Mouse (Mus musculus): ENCODE measurements around the gene Sh2d2a. TPM values are rescaled to one million over a fixed set of nuclear protein-coding genes. Genes with fewer than 3 reads are reported as not detected.
"Not testable (repeated sequence)": the region's sequence is repeated elsewhere in the genome, so short reads cannot be mapped to it uniquely, and the experiment has no call there.

The Sh2d2a gene
- polyA plus RNA-seq, 1 experiment from 2014 or later, result 0.47 TPM

DNA sequence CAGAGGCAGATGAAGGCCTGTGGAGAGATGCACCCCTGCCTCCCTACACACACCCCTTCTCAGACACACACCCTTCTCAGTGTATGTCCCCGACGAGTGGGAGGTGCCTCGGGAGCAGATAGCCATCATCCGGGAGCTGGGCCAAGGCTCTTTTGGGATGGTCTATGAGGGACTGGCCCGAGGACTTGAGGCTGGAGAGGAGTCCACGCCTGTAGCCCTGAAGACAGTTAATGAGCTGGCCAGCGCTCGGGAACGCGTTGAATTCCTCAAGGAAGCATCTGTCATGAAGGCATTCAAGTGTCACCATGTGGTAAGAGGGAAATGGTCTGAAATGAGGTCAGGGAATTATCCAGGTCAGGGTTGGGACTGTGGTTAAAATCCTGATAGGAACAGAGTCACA lies 33.7 kb upstream of the Sh2d2a start:
- Histone ChIP-seq H3K27ac (ENCODE audit: low read depth, low read length) (no peak overlapping the region), H3K4me3 (ENCODE audit: low read depth, low read length) (no peak overlapping the region), H3K9ac (ENCODE audit: low read depth, low read length) (no peak overlapping the region), H3K27me3 (replicated peaks; ENCODE audit: control insufficient read depth, insufficient read depth, low read length) (peaks cover 38% of the 10 kb centered on the region), H3K9me3 (ENCODE audit: control insufficient read depth) (no peaks in the 10 kb centered on the region), H3K36me3 (ENCODE audit: control insufficient read depth, insufficient read depth) (no peaks in the 10 kb centered on the region), H3K4me1 (replicated peaks; ENCODE audit: control insufficient read depth, insufficient read depth, low read length) (no peaks in the 10 kb centered on the region), H3K4me2 (replicated peaks; ENCODE audit: low read depth) (no peak overlapping the region)
- ATAC-seq, result no peak
- TF ChIP-seq CTCF (IDR thresholded peaks at IDR 0.05; ENCODE audit: low read depth), result no peak
- WGBS, result 45% methylated on average over 10 of the region's 10 CpGs

GRCm38 (mm10) chr3:87816166-87816565 lies 30.4 kb upstream of the Sh2d2a start:
- Histone ChIP-seq H3K27ac (ENCODE audit: low read depth, low read length) (no peak overlapping the region), H3K9ac (ENCODE audit: low read depth, low read length) (no peak overlapping the region), H3K9me3 (ENCODE audit: control insufficient read depth) (no peaks in the 10 kb centered on the region), H3K36me3 (ENCODE audit: control insufficient read depth, insufficient read depth) (no peaks in the 10 kb centered on the region), H3K4me2 (replicated peaks; ENCODE audit: low read depth) (0 out of 2 replicates have a peak overlapping the region, but pooled peaks have one; percentile 4), H3K27me3 (replicated peaks; ENCODE audit: control insufficient read depth, insufficient read depth, low read length) (peaks cover 7% of the 10 kb centered on the region; the same call in 1 of the 2 replicates), H3K4me1 (replicated peaks; ENCODE audit: control insufficient read depth, insufficient read depth, low read length) (no peaks in the 10 kb centered on the region), H3K4me3 (ENCODE audit: low read depth, low read length) (no peak overlapping the region)
- no peak for ATAC-seq
- no peak for TF ChIP-seq CTCF (IDR thresholded peaks at IDR 0.05; ENCODE audit: low read depth)
- WGBS, result 60% methylated on average over 6 of the region's 6 CpGs

- ATAC-seq, result peak; percentile 38; the same call in 1 of the 2 replicates
Observed at GRCm38 (mm10) chr3:87816646-87817093, 29.9 kb upstream of the Sh2d2a start.

GRCm38 (mm10) chr3:87818226-87818625 lies 28.3 kb upstream of the Sh2d2a start:
- Histone ChIP-seq H3K36me3 (ENCODE audit: control insufficient read depth, insufficient read depth) (no peaks in the 10 kb centered on the region), H3K27ac (ENCODE audit: low read depth, low read length) (no peak overlapping the region), H3K4me1 (replicated peaks; ENCODE audit: control insufficient read depth, insufficient read depth, low read length) (no peaks in the 10 kb centered on the region), H3K9ac (ENCODE audit: low read depth, low read length) (no peak overlapping the region), H3K27me3 (replicated peaks; ENCODE audit: control insufficient read depth, insufficient read depth, low read length) (peaks cover 3% of the 10 kb centered on the region; the same call in 1 of the 2 replicates), H3K4me2 (replicated peaks; ENCODE audit: low read depth) (no peak overlapping the region), H3K9me3 (ENCODE audit: control insufficient read depth) (no peaks in the 10 kb centered on the region), H3K4me3 (ENCODE audit: low read depth, low read length) (no peak overlapping the region)
- WGBS, result 70% methylated on average over 12 of the region's 12 CpGs
- no peak for ATAC-seq
- no peak for TF ChIP-seq CTCF (IDR thresholded peaks at IDR 0.05; ENCODE audit: low read depth)

More at GRCm38 (mm10) chr3:87816646-87817093, 29.9 kb upstream of the Sh2d2a start:
- Histone ChIP-seq H3K9ac (ENCODE audit: low read depth, low read length) (no peak overlapping the region), H3K27me3 (replicated peaks; ENCODE audit: control insufficient read depth, insufficient read depth, low read length) (peaks cover 3% of the 10 kb centered on the region; the same call in 1 of the 2 replicates), H3K4me2 (replicated peaks; ENCODE audit: low read depth) (0 out of 2 replicates have a peak overlapping the region, but pooled peaks have one; percentile 4), H3K9me3 (ENCODE audit: control insufficient read depth) (no peaks in the 10 kb centered on the region), H3K27ac (ENCODE audit: low read depth, low read length) (no peak overlapping the region), H3K36me3 (ENCODE audit: control insufficient read depth, insufficient read depth) (no peaks in the 10 kb centered on the region), H3K4me1 (replicated peaks; ENCODE audit: control insufficient read depth, insufficient read depth, low read length) (no peaks in the 10 kb centered on the region), H3K4me3 (ENCODE audit: low read depth, low read length) (no peak overlapping the region)
- TF ChIP-seq CTCF (IDR thresholded peaks at IDR 0.05; ENCODE audit: low read depth), result peak; percentile 96
- WGBS, result 5% methylated on average over 12 of the region's 12 CpGs

GRCm38 (mm10) chr3:87824206-87824605 lies 22.3 kb upstream of the Sh2d2a start, which contains the start of gene Pear1:
TSS of gene Pear1 (minus strand) at chr3:87824306.
- not testable (repeated sequence) for H3K27me3 ChIP-seq (replicated peaks; ENCODE audit: control insufficient read depth, insufficient read depth, low read length); H3K36me3 ChIP-seq (ENCODE audit: control insufficient read depth, insufficient read depth); H3K27ac ChIP-seq (ENCODE audit: low read depth, low read length); H3K4me3 ChIP-seq (ENCODE audit: low read depth, low read length); ATAC-seq; H3K4me2 ChIP-seq (replicated peaks; ENCODE audit: low read depth); H3K9ac ChIP-seq (ENCODE audit: low read depth, low read length); H3K9me3 ChIP-seq (ENCODE audit: control insufficient read depth); H3K4me1 ChIP-seq (replicated peaks; ENCODE audit: control insufficient read depth, insufficient read depth, low read length)
- 90% methylated on average over 1 of the region's 1 CpGs for WGBS

DNA sequence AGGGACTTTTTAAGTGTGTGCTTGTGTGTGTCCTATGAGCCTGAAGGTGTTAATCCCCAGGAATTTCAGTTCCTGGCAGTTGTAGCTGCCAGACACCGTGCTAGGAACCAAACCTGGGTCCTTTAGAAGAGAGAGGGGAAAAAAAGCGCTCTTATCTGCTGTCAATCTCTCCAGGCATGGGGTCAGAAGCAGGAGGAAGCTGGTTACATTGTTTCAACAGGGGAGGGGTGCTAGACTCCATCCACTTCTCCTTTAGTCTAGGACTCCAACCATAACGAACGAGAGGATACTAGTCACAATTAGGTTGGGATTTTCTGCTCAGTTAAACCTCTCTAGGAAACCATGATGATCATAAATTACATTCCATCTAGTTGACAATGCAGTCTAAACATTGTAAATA lies 18.1 kb upstream of the Sh2d2a start:
- Histone ChIP-seq H3K9ac (ENCODE audit: low read depth, low read length) (no peak overlapping the region), H3K27me3 (replicated peaks; ENCODE audit: control insufficient read depth, insufficient read depth, low read length) (no peaks in the 10 kb centered on the region; the same call in 1 of the 2 replicates), H3K4me1 (replicated peaks; ENCODE audit: control insufficient read depth, insufficient read depth, low read length) (no peaks in the 10 kb centered on the region), H3K4me3 (ENCODE audit: low read depth, low read length) (no peak overlapping the region), H3K36me3 (ENCODE audit: control insufficient read depth, insufficient read depth) (no peaks in the 10 kb centered on the region), H3K27ac (ENCODE audit: low read depth, low read length) (no peak overlapping the region), H3K9me3 (ENCODE audit: control insufficient read depth) (no peaks in the 10 kb centered on the region), H3K4me2 (replicated peaks; ENCODE audit: low read depth) (no peak overlapping the region)
- no peak for TF ChIP-seq CTCF (IDR thresholded peaks at IDR 0.05; ENCODE audit: low read depth)
- no peak for ATAC-seq
- 45% methylated on average over 4 of the region's 4 CpGs for whole genome bisulfite sequencing

DNA sequence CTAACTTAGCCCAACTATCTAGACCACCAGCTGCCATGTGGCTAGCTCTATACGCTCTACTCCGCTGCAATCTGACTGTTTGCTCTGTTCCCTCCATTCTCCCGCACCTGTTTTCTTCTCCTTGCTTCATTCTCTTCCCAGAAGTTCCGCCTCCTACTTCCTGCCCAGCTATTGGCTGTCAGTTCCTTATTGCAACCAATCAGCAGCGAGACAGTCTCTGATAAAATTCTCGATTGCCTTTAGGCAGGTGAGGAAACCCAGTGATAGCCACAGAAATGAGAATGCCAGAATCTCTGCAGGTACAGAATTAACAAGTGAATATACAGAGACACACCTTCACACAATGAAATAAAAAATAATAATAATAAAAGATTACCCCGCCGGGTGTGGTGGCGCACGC lies 17.5 kb upstream of the Sh2d2a start:
- TF ChIP-seq CTCF (IDR thresholded peaks at IDR 0.05; ENCODE audit: low read depth), result no peak
- ATAC-seq, result no peak
- no peak overlapping the region for H3K27ac ChIP-seq (ENCODE audit: low read depth, low read length)
- H3K9ac ChIP-seq (ENCODE audit: low read depth, low read length), result no peak overlapping the region
- no peak overlapping the region for H3K4me3 ChIP-seq (ENCODE audit: low read depth, low read length)
- H3K9me3 ChIP-seq (ENCODE audit: control insufficient read depth), result no peaks in the 10 kb centered on the region
- no peaks in the 10 kb centered on the region for H3K36me3 ChIP-seq (ENCODE audit: control insufficient read depth, insufficient read depth)
- no peaks in the 10 kb centered on the region for H3K27me3 ChIP-seq (replicated peaks; ENCODE audit: control insufficient read depth, insufficient read depth, low read length)
- no peaks in the 10 kb centered on the region for H3K4me1 ChIP-seq (replicated peaks; ENCODE audit: control insufficient read depth, insufficient read depth, low read length)
- 41% methylated on average over 10 of the region's 10 CpGs for WGBS
- H3K4me2 ChIP-seq (replicated peaks; ENCODE audit: low read depth), result no peak overlapping the region

All from intestine, postnatal 0 days (tissue).